Mouse (Mus musculus): ENCODE results near the gene Bdh1. TPM values are rescaled to one million over a fixed set of nuclear protein-coding genes. Genes with fewer than 3 reads are reported as not detected.
A peak's percentile ranks its signal among the peaks of the same experiment; 100 is the strongest.

The Bdh1 gene
- total RNA-seq, 1 experiment: 12.0 TPM

GRCm38 (mm10) chr16:31499681-31500310, 77.7 kb downstream of the Bdh1 start:
- H3K27ac ChIP-seq (ENCODE audit: insufficient read depth, low read depth, low read length, poor library complexity, severe bottlenecking): no peak overlapping the region

DNA sequence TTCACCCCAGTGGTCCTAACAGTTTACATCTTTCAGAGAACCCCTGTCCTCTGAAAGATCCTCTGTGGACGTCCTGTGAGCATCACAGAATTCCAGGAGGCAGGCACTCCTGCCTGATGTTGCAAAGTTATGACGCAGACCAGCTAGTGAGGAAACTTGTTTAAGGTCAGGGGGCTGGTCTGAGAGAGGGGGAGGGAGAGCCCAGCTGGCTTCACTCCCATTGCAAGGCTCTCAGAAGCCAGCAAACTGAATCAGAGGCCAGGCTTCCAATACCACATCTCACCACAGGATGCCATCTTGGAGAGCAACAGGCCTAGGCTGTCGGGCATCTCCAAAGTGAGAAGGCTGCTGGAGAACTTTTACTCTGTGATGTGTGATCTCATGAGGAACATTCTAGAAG, 78.5 kb downstream of the Bdh1 start:
- Histone ChIP-seq H3K9ac (ENCODE audit: insufficient read depth, low read depth, low read length, poor library complexity, severe bottlenecking) (no peak overlapping the region), H3K36me3 (ENCODE audit: control insufficient read depth, insufficient read depth, low read length, poor library complexity, severe bottlenecking) (no peaks in the 10 kb centered on the region), H3K9me3 (ENCODE audit: control insufficient read depth, insufficient read depth, low read depth, low read length) (no peaks in the 10 kb centered on the region), H3K27ac (ENCODE audit: insufficient read depth, low read depth, low read length, poor library complexity, severe bottlenecking) (no peak overlapping the region), H3K4me3 (ENCODE audit: insufficient read depth in 1 of 2, low read depth in 1 of 2, low read length in 2 of 2, poor library complexity in 1 of 2, severe bottlenecking in 1 of 2) (no peak overlapping the region), H3K4me1 (ENCODE audit: control insufficient read depth in 2 of 2, insufficient read depth in 2 of 2, low read length in 2 of 2, poor library complexity in 1 of 2) (peaks cover 0 to 5% of the 10 kb centered on the region in 2 experiments; a peak in 1 of 4 replicates)
- no peak for DNase-seq (ENCODE audit: low read depth, low spot score)
- in situ Hi-C loops (cut with MboI; ENCODE audit: low sequenced_read_pairs in 2 of 2, unreplicated experiment in 2 of 2): no loop called here
- TF ChIP-seq ZNF384 (IDR thresholded peaks at IDR 0.05; ENCODE audit: low read depth, low read length) (no peak), CHD2 (IDR thresholded peaks at IDR 0.05; ENCODE audit: low read depth, low read length) (no peak), HCFC1 (IDR thresholded peaks at IDR 0.05; ENCODE audit: borderline replicate concordance, insufficient read depth, low read length) (no peak), MAFK (IDR thresholded peaks at IDR 0.05; ENCODE audit: insufficient read depth, low read depth, low read length) (no peak), ZC3H11A (IDR thresholded peaks at IDR 0.05; ENCODE audit: borderline replicate concordance, low read depth, low read length) (no peak)

More at GRCm38 (mm10) chr16:31499681-31500310, 77.7 kb downstream of the Bdh1 start:
- Histone ChIP-seq H3K4me1 (ENCODE audit: control insufficient read depth in 2 of 2, insufficient read depth in 2 of 2, low read length in 2 of 2, poor library complexity in 1 of 2) (peaks cover 3% of the 10 kb centered on the region in 2 experiments; a peak in 2 of 4 replicates), H3K9ac (ENCODE audit: insufficient read depth, low read depth, low read length, poor library complexity, severe bottlenecking) (no peak overlapping the region), H3K9me3 (ENCODE audit: control insufficient read depth, insufficient read depth, low read depth, low read length) (no peaks in the 10 kb centered on the region), H3K4me3 (ENCODE audit: insufficient read depth in 1 of 2, low read depth in 1 of 2, low read length in 2 of 2, poor library complexity in 1 of 2, severe bottlenecking in 1 of 2) (no peak overlapping the region), H3K36me3 (ENCODE audit: control insufficient read depth, insufficient read depth, low read length, poor library complexity, severe bottlenecking) (no peaks in the 10 kb centered on the region)
- DNase-seq (ENCODE audit: low read depth, low spot score): no peak
- TF ChIP-seq HCFC1 (IDR thresholded peaks at IDR 0.05; ENCODE audit: borderline replicate concordance, insufficient read depth, low read length): no peak
- no peak for TF ChIP-seq ZNF384 (IDR thresholded peaks at IDR 0.05; ENCODE audit: low read depth, low read length)
- TF ChIP-seq CHD2 (IDR thresholded peaks at IDR 0.05; ENCODE audit: low read depth, low read length): no peak
- no peak for TF ChIP-seq MAFK (IDR thresholded peaks at IDR 0.05; ENCODE audit: insufficient read depth, low read depth, low read length)
- in situ Hi-C loops (cut with MboI; ENCODE audit: low sequenced_read_pairs in 2 of 2, unreplicated experiment in 2 of 2): no loop called here

- Histone ChIP-seq H3K36me3 (ENCODE audit: control insufficient read depth, insufficient read depth, low read length, poor library complexity, severe bottlenecking) (no peaks in the 10 kb centered on the region), H3K4me1 (ENCODE audit: control insufficient read depth in 2 of 2, insufficient read depth in 2 of 2, low read length in 2 of 2, poor library complexity in 1 of 2) (peaks cover 0 to 7% of the 10 kb centered on the region in 2 experiments; a peak in 1 of 4 replicates), H3K27ac (ENCODE audit: insufficient read depth, low read depth, low read length, poor library complexity, severe bottlenecking) (no peak overlapping the region), H3K9me3 (ENCODE audit: control insufficient read depth, insufficient read depth, low read depth, low read length) (no peaks in the 10 kb centered on the region), H3K9ac (ENCODE audit: insufficient read depth, low read depth, low read length, poor library complexity, severe bottlenecking) (no peak overlapping the region), H3K4me3 (ENCODE audit: insufficient read depth in 1 of 2, low read depth in 1 of 2, low read length in 2 of 2, poor library complexity in 1 of 2, severe bottlenecking in 1 of 2) (no peak overlapping the region)
- in situ Hi-C loops (cut with MboI; ENCODE audit: low sequenced_read_pairs in 2 of 2, unreplicated experiment in 2 of 2): no loop called here
- TF ChIP-seq ZC3H11A (IDR thresholded peaks at IDR 0.05; ENCODE audit: borderline replicate concordance, low read depth, low read length) (no peak), MAFK (IDR thresholded peaks at IDR 0.05; ENCODE audit: insufficient read depth, low read depth, low read length) (peak; percentile 63)
- no peak for DNase-seq (ENCODE audit: low read depth, low spot score)
These were observed 79.1 kb downstream of the Bdh1 start for GRCm38 (mm10) chr16:31500969-31501750.

- peaks cover 3 to 12% of the 10 kb centered on the region in 2 experiments; a peak in 3 of 4 replicates for H3K4me1 ChIP-seq (ENCODE audit: control insufficient read depth in 2 of 2, insufficient read depth in 2 of 2, low read length in 2 of 2, poor library complexity in 1 of 2)
- TF ChIP-seq ZC3H11A (IDR thresholded peaks at IDR 0.05; ENCODE audit: borderline replicate concordance, low read depth, low read length): no peak
- no peak for TF ChIP-seq HCFC1 (IDR thresholded peaks at IDR 0.05; ENCODE audit: borderline replicate concordance, insufficient read depth, low read length)
- no peak for TF ChIP-seq ZNF384 (IDR thresholded peaks at IDR 0.05; ENCODE audit: low read depth, low read length)
- TF ChIP-seq MAFK (IDR thresholded peaks at IDR 0.05; ENCODE audit: insufficient read depth, low read depth, low read length): no peak
- no peak for TF ChIP-seq CHD2 (IDR thresholded peaks at IDR 0.05; ENCODE audit: low read depth, low read length)
- H3K9ac ChIP-seq (ENCODE audit: insufficient read depth, low read depth, low read length, poor library complexity, severe bottlenecking): no peak overlapping the region
- H3K36me3 ChIP-seq (ENCODE audit: control insufficient read depth, insufficient read depth, low read length, poor library complexity, severe bottlenecking): no peaks in the 10 kb centered on the region
- DNase-seq (ENCODE audit: low read depth, low spot score): no peak
- no peak overlapping the region for H3K27ac ChIP-seq (ENCODE audit: insufficient read depth, low read depth, low read length, poor library complexity, severe bottlenecking)
- in situ Hi-C loops (cut with MboI; ENCODE audit: low sequenced_read_pairs in 2 of 2, unreplicated experiment in 2 of 2): no loop called here
- H3K4me3 ChIP-seq (ENCODE audit: insufficient read depth in 1 of 2, low read depth in 1 of 2, low read length in 2 of 2, poor library complexity in 1 of 2, severe bottlenecking in 1 of 2): no peak overlapping the region
- no peaks in the 10 kb centered on the region for H3K9me3 ChIP-seq (ENCODE audit: control insufficient read depth, insufficient read depth, low read depth, low read length)
These were observed 79.8 kb downstream of the Bdh1 start for GRCm38 (mm10) chr16:31501751-31502365.
